Mouse (Mus musculus) testis, adult 2 months (tissue): ENCODE data around the gene Pdgfra.

Experiments used
- CTCF ChIP-seq: fragments of 200-500 bp; IDR thresholded peaks from 2 replicates; pipeline ENCODE4 v1.5.1; 2012; ENCODE audit warnings: low read depth, mild to moderate bottlenecking, inconsistent platforms, low read length, moderate library complexity; ENCODE audit not compliant: control insufficient read depth, insufficient read depth, insufficient replicate concordance
- POLR2A ChIP-seq: fragments of 200-500 bp; IDR thresholded peaks from 2 replicates; pipeline ENCODE4 v1.6.1; 2012; ENCODE audit warnings: low read depth, mild to moderate bottlenecking, inconsistent platforms, low read length, moderate library complexity; ENCODE audit not compliant: control insufficient read depth

GRCm38 (mm10) chr5:75184112-75184511 lies 32.0 kb downstream of the Pdgfra start:
- no peak for TF ChIP-seq CTCF
- no peak for TF ChIP-seq POLR2A
